Comparison of ENCODE assay signal across 20 mouse cellular contexts in genomic region chr4:115869512-115870210, GRCm38 (mm10). TPM values are rescaled to one million over a fixed set of nuclear protein-coding genes. Genes with fewer than 3 reads are reported as not detected.
DNase-seq lines count a peak whose midpoint lies in the region; ATAC-seq and TF ChIP-seq lines count a peak whose summit lies in the region.
"Had no signal": no experiment of that assay in that cellular context is flagged by ENCODE, and none has a peak within 500 bp of the region (broad histone marks: within the 10 kb centered on the region; RNA-seq: fewer than 3 reads in every experiment).

No protein-coding gene starts in this region.

- H3K9ac ChIP-seq in kidney, embryonic 16.5 days (replicated peaks; ENCODE audit: low read length): no peak overlapping the region
- H3K9ac ChIP-seq in hindbrain, embryonic 11.5 days (ENCODE audit: low read depth, low read length): no peak overlapping the region
- H3K9ac ChIP-seq: embryonic facial prominence, embryonic 15.5 days; liver, postnatal 0 days; neural tube, embryonic 13.5 days had no signal

- no peak overlapping the region for H3K27ac ChIP-seq in kidney, embryonic 16.5 days (ENCODE audit: low read length)
- H3K27ac ChIP-seq in kidney, adult 2 months (ENCODE audit: insufficient read depth, low read depth, low read length): no peak overlapping the region
- H3K27ac ChIP-seq in hindbrain, embryonic 11.5 days (ENCODE audit: low read depth, low read length): no peak overlapping the region
- H3K27ac ChIP-seq in midbrain, embryonic 10.5 days (replicated peaks): peak overlapping the region; percentile 79
- H3K27ac ChIP-seq: embryonic facial prominence, embryonic 15.5 days; neural tube, embryonic 13.5 days had no signal

- H3K4me3 ChIP-seq in kidney, embryonic 16.5 days (ENCODE audit: low read length): no peak overlapping the region
- H3K4me3 ChIP-seq in kidney, adult 2 months (ENCODE audit: insufficient read depth, low read depth, low read length): no peak overlapping the region
- H3K4me3 ChIP-seq in hindbrain, embryonic 11.5 days (ENCODE audit: low read depth, low read length): no peak overlapping the region
- H3K4me3 ChIP-seq in midbrain, embryonic 10.5 days: no peak overlapping the region
- H3K4me3 ChIP-seq: embryonic facial prominence, embryonic 15.5 days; neural tube, embryonic 13.5 days had no signal

- H3K36me3 ChIP-seq in kidney, embryonic 16.5 days (ENCODE audit: insufficient read depth, low read length): peaks cover 5% of the 10 kb centered on the region; the same call in 1 of the 2 replicates
- peaks cover 3% of the 10 kb centered on the region; the same call in 1 of the 2 replicates for H3K36me3 ChIP-seq in kidney, adult 2 months (ENCODE audit: control insufficient read depth, insufficient read depth, low read length)
- H3K36me3 ChIP-seq in hindbrain, embryonic 11.5 days (ENCODE audit: control insufficient read depth, insufficient read depth, low read length): 0 out of 2 replicates have a peak, but pooled peaks cover 3% of the 10 kb centered on the region
- peaks cover 63% of the 10 kb centered on the region for H3K36me3 ChIP-seq in midbrain, embryonic 10.5 days

- no peaks in the 10 kb centered on the region for H3K4me1 ChIP-seq in kidney, embryonic 16.5 days (ENCODE audit: insufficient read depth, low read length)
- no peaks in the 10 kb centered on the region for H3K4me1 ChIP-seq in kidney, adult 2 months (ENCODE audit: control insufficient read depth, insufficient read depth, low read length)
- H3K4me1 ChIP-seq in hindbrain, embryonic 11.5 days (replicated peaks; ENCODE audit: control insufficient read depth, insufficient read depth, low read length): peaks cover 8% of the 10 kb centered on the region
- peaks cover 24% of the 10 kb centered on the region for H3K4me1 ChIP-seq in midbrain, embryonic 10.5 days
- H3K4me1 ChIP-seq: embryonic facial prominence, embryonic 15.5 days had no signal

- H3K27me3 ChIP-seq in kidney, embryonic 16.5 days (ENCODE audit: insufficient read depth, low read length): no peaks in the 10 kb centered on the region
- H3K27me3 ChIP-seq in kidney, adult 2 months (replicated peaks; ENCODE audit: control insufficient read depth, insufficient read depth, low read length): no peaks in the 10 kb centered on the region
- H3K27me3 ChIP-seq in hindbrain, embryonic 11.5 days (ENCODE audit: control insufficient read depth, insufficient read depth, low read length): no peaks in the 10 kb centered on the region
- H3K27me3 ChIP-seq in midbrain, embryonic 10.5 days (ENCODE audit: low read depth, poor library complexity, severe bottlenecking): no peaks in the 10 kb centered on the region
- H3K27me3 ChIP-seq: CH12.LX; embryonic facial prominence, embryonic 15.5 days; neural tube, embryonic 13.5 days had no signal

- DNase-seq in kidney, adult 2 months: no peak
- no peak for DNase-seq in hindbrain, embryonic 11.5 days (ENCODE audit: low spot score)
- no peak for DNase-seq in midbrain, embryonic 10.5 days (ENCODE audit: low spot score)
- DNase-seq in retina, postnatal 1 day: peak; percentile 62
- no peak for DNase-seq in kidney, adult 8-10 months
- no peak for DNase-seq in thymus, postnatal 10 days (ENCODE audit: low spot score in 2 of 2)
- DNase-seq in left cerebral cortex, adult 9 months (ENCODE audit: low spot score in 2 of 2): no peak
- DNase-seq: cerebellum, adult 11 months; kidney, adult 9 months; liver, postnatal 0 days; lung, postnatal 4 days had no signal

- peak; percentile 46; the same call in 1 of the 2 replicates for ATAC-seq in kidney, embryonic 16.5 days (ENCODE audit: low FRiP score, low TSS enrichment)
- peak; percentile 25; the same call in 1 of the 2 replicates for ATAC-seq in hindbrain, embryonic 11.5 days (ENCODE audit: low FRiP score)
- ATAC-seq: activated CD4-positive, CD25-positive, alpha-beta regulatory T cell, adult 4 months; liver, postnatal 0 days had no signal

- TF ChIP-seq CTCF in kidney, adult 2 months (conservative IDR thresholded peaks at IDR 0.05; ENCODE audit: insufficient read depth, insufficient read length, low read depth, low read length): no peak

- H3K9me3 ChIP-seq in kidney, embryonic 16.5 days (ENCODE audit: low read length): no peaks in the 10 kb centered on the region
- H3K9me3 ChIP-seq in hindbrain, embryonic 11.5 days (ENCODE audit: control insufficient read depth, low read length): no peaks in the 10 kb centered on the region
- H3K9me3 ChIP-seq in midbrain, embryonic 10.5 days (replicated peaks): no peaks in the 10 kb centered on the region
- H3K9me3 ChIP-seq: embryonic facial prominence, embryonic 15.5 days; neural tube, embryonic 13.5 days had no signal

- WGBS in kidney, embryonic 16.5 days: 31% methylated on average over 16 of the region's 16 CpGs
- WGBS in kidney, adult 2 months: 64% methylated on average over 16 of the region's 16 CpGs
- WGBS in hindbrain, embryonic 11.5 days: 24% methylated on average over 16 of the region's 16 CpGs
- 17% methylated on average over 16 of the region's 16 CpGs for WGBS in midbrain, embryonic 10.5 days

- H3K4me2 ChIP-seq in kidney, embryonic 16.5 days (replicated peaks; ENCODE audit: low read depth, low read length): no peak overlapping the region
- no peak overlapping the region for H3K4me2 ChIP-seq in hindbrain, embryonic 11.5 days (replicated peaks; ENCODE audit: low read depth, low read length)
- H3K4me2 ChIP-seq: embryonic facial prominence, embryonic 15.5 days; neural tube, embryonic 13.5 days had no signal

- no peak for TF ChIP-seq POLR2A in kidney, adult 2 months (IDR thresholded peaks at IDR 0.05; ENCODE audit: low read depth, low read length)

RNA-seq across cellular contexts. Expression of gene Kncn, which starts 14.5 kb away (rescaled TPM):
- polyA plus RNA-seq in kidney, embryonic 16.5 days (2015; fragmentation: Nextera tagmentation; extraction: Ambion mirVana): 0.07 TPM in 1 of 2 replicates, not detected in the other
- polyA plus RNA-seq in kidney, adult 2 months (2012; rRNA removed): 0.07 TPM in 1 of 2 replicates, not detected in the other
- polyA plus RNA-seq in hindbrain, embryonic 11.5 days (2014; fragmentation: Nextera tagmentation; extraction: Ambion mirVana): not detected in 2 replicates
- 0.07 TPM in 1 of 2 replicates, not detected in the other for polyA plus RNA-seq in midbrain, embryonic 10.5 days (2016; fragmentation: Nextera tagmentation; extraction: Ambion mirVana)
- polyA plus RNA-seq: activated CD4-positive, CD25-positive, alpha-beta regulatory T cell, adult 4 months; embryonic facial prominence, embryonic 15.5 days; gonadal fat pad, adult 2 months; heart, embryonic 14.5 days; limb, embryonic 14.5 days; liver, postnatal 0 days; spleen, adult 2 months had no signal

RNA-seq across cellular contexts. Expression of gene 6430628N08Rik, which starts 20.8 kb away (rescaled TPM):
- polyA plus RNA-seq in kidney, embryonic 16.5 days (2015; fragmentation: Nextera tagmentation; extraction: Ambion mirVana): 0.10 TPM in 1 of 2 replicates, not detected in the other
- not detected in 2 replicates for polyA plus RNA-seq in kidney, adult 2 months (2012; rRNA removed)
- polyA plus RNA-seq in hindbrain, embryonic 11.5 days (2014; fragmentation: Nextera tagmentation; extraction: Ambion mirVana): not detected in 2 replicates
- 0.21 and 0.30 TPM in 2 replicates for polyA plus RNA-seq in midbrain, embryonic 10.5 days (2016; fragmentation: Nextera tagmentation; extraction: Ambion mirVana)
- polyA plus RNA-seq: activated CD4-positive, CD25-positive, alpha-beta regulatory T cell, adult 4 months; heart, embryonic 14.5 days; limb, embryonic 14.5 days; liver, postnatal 0 days; spleen, adult 2 months had no signal

RNA-seq across cellular contexts. Expression of gene Mknk1, which starts 30.7 kb away (rescaled TPM):
- polyA plus RNA-seq in kidney, embryonic 16.5 days (2015; fragmentation: Nextera tagmentation; extraction: Ambion mirVana): 29.9 and 31.0 TPM in 2 replicates
- polyA plus RNA-seq in kidney, adult 2 months (2012; rRNA removed): 30.6 and 33.8 TPM in 2 replicates
- 15.5 and 19.3 TPM in 2 replicates for polyA plus RNA-seq in hindbrain, embryonic 11.5 days (2014; fragmentation: Nextera tagmentation; extraction: Ambion mirVana)
- polyA plus RNA-seq in midbrain, embryonic 10.5 days (2016; fragmentation: Nextera tagmentation; extraction: Ambion mirVana): 29.7 and 31.2 TPM in 2 replicates

RNA-seq across cellular contexts. Expression of gene Mob3c, which starts 41.8 kb away (rescaled TPM):
- 11.8 and 15.2 TPM in 2 replicates for polyA plus RNA-seq in kidney, embryonic 16.5 days (2015; fragmentation: Nextera tagmentation; extraction: Ambion mirVana)
- polyA plus RNA-seq in kidney, adult 2 months (2012; rRNA removed): 17.8 and 18.5 TPM in 2 replicates
- 3.3 and 4.6 TPM in 2 replicates for polyA plus RNA-seq in hindbrain, embryonic 11.5 days (2014; fragmentation: Nextera tagmentation; extraction: Ambion mirVana)
- polyA plus RNA-seq in midbrain, embryonic 10.5 days (2016; fragmentation: Nextera tagmentation; extraction: Ambion mirVana): 4.4 and 6.7 TPM in 2 replicates
